Mouse (Mus musculus): ENCODE measurements around the gene Tnfsf14.

DNA sequence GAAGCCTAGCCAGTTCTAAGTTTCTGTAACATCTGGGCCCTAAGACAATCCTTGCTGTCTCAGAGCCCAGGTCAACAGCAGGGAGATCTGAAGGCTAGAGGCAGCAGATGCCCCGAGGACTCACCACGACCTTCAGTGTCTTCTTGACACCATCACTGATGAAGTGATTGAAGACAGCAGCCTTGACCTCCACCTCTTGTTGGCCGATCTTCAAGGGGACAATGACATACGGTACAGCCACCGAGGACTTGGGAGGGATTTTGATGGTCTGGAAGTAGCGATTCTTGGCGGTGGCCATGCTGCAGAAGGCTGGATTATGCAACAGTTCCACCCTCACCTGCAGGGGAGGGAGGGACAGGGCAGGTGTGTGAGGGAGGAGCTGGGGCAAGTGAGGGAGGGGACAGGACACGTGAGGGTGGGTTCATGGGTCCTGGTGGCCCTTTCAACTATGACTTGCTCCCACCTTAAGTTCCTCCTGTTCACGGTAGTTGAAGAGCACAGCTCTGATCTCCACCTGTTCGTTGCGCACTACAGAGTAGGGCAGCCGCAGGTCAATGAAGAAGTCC is 24.4 kb upstream of the Tnfsf14 start:
- no peak for TF ChIP-seq CTCF (IDR thresholded peaks at IDR 0.05; ENCODE audit: low read depth)
- no peak for TF ChIP-seq EP300 (IDR thresholded peaks at IDR 0.05; ENCODE audit: low read depth)

All from liver, postnatal 0 days (tissue).